In the genomic region with DNA sequence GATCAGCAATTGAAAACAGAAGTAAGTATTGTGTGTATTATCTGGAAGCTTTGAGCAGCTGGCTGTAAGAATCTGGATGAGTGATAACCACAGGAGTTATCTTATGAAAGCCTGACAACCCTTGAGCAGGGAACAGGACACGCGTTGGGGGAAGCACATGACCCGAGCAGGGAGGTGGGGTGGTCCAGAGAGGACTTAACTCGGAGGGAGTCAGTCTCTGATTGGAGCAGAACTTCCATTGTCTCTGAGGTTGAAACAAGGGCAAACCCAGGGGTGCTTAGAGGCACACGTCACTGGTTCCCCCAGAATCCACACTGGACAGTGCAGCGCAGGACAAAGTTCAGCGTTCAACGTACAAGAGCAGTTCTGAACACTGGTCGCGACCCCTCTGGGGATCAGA, we compare ENCODE assay signal across 13 mouse cellular contexts. TPM values are rescaled to one million over a fixed set of nuclear protein-coding genes. Genes with fewer than 3 reads are reported as not detected.
DNase-seq lines count a peak whose midpoint lies in the region; ATAC-seq lines count a peak whose summit lies in the region.
"Had no signal": no experiment of that assay in that cellular context is flagged by ENCODE, and none has a peak within 500 bp of the region (broad histone marks: within the 10 kb centered on the region; RNA-seq: fewer than 3 reads in every experiment).

No protein-coding gene starts in this region.

- H3K4me3 ChIP-seq in heart, embryonic 16.5 days (ENCODE audit: low read length) = no peak overlapping the region
- no peak overlapping the region for H3K4me3 ChIP-seq in embryonic facial prominence, embryonic 15.5 days (replicated peaks)
- H3K4me3 ChIP-seq in intestine, embryonic 15.5 days (replicated peaks) = no peak overlapping the region
- H3K4me3 ChIP-seq: lung, embryonic 15.5 days had no signal

- DNase-seq in heart, postnatal 4 days = no peak
- peak; percentile 19 for DNase-seq in neural tube, embryonic 10.5 days (ENCODE audit: extremely low spot score, low spot score)
- no peak for DNase-seq in left cerebral cortex, postnatal 25 days (ENCODE audit: low spot score in 2 of 2)
- DNase-seq in lung, postnatal 36 days = no peak
- DNase-seq in MN1 (ENCODE audit: low spot score) = no peak
- DNase-seq: cerebellum, adult 11-12 months; kidney, postnatal 25 days had no signal

- H3K27me3 ChIP-seq in heart, embryonic 16.5 days (ENCODE audit: control insufficient read depth, insufficient read depth, low read length) = no peaks in the 10 kb centered on the region
- H3K27me3 ChIP-seq in embryonic facial prominence, embryonic 15.5 days = no peaks in the 10 kb centered on the region
- H3K27me3 ChIP-seq in intestine, embryonic 15.5 days (replicated peaks) = no peaks in the 10 kb centered on the region
- H3K27me3 ChIP-seq: lung, embryonic 15.5 days had no signal

- H3K4me1 ChIP-seq in heart, embryonic 16.5 days (ENCODE audit: control insufficient read depth, insufficient read depth, low read length) = peaks cover 19% of the 10 kb centered on the region
- H3K4me1 ChIP-seq in embryonic facial prominence, embryonic 15.5 days = peaks cover 18% of the 10 kb centered on the region
- no peaks in the 10 kb centered on the region for H3K4me1 ChIP-seq in intestine, embryonic 15.5 days (replicated peaks)

- H3K36me3 ChIP-seq in heart, embryonic 16.5 days (ENCODE audit: control insufficient read depth, insufficient read depth) = no peaks in the 10 kb centered on the region
- H3K36me3 ChIP-seq in embryonic facial prominence, embryonic 15.5 days = no peaks in the 10 kb centered on the region
- H3K36me3 ChIP-seq in intestine, embryonic 15.5 days = no peaks in the 10 kb centered on the region
- H3K36me3 ChIP-seq: lung, embryonic 15.5 days had no signal

- H3K4me2 ChIP-seq in heart, embryonic 16.5 days (ENCODE audit: low read depth, low read length) = peak overlapping the region; percentile 30
- H3K4me2 ChIP-seq in embryonic facial prominence, embryonic 15.5 days (replicated peaks) = peak overlapping the region; percentile 10; the same call in 1 of the 2 replicates
- H3K4me2 ChIP-seq in intestine, embryonic 15.5 days (replicated peaks) = no peak overlapping the region
- H3K4me2 ChIP-seq: lung, embryonic 15.5 days had no signal

- H3K9ac ChIP-seq in heart, embryonic 16.5 days (ENCODE audit: low read length) = peak overlapping the region; percentile 2; the same call in 1 of the 2 replicates
- H3K9ac ChIP-seq in embryonic facial prominence, embryonic 15.5 days = no peak overlapping the region
- H3K9ac ChIP-seq in intestine, embryonic 15.5 days = no peak overlapping the region
- H3K9ac ChIP-seq: lung, embryonic 15.5 days had no signal

- H3K9me3 ChIP-seq in heart, embryonic 16.5 days (replicated peaks; ENCODE audit: control insufficient read depth, low read length) = no peaks in the 10 kb centered on the region
- H3K9me3 ChIP-seq in embryonic facial prominence, embryonic 15.5 days (replicated peaks) = no peaks in the 10 kb centered on the region
- H3K9me3 ChIP-seq in intestine, embryonic 15.5 days = no peaks in the 10 kb centered on the region
- H3K9me3 ChIP-seq: lung, embryonic 15.5 days had no signal

- peak overlapping the region; percentile 15 for H3K27ac ChIP-seq in heart, embryonic 16.5 days (ENCODE audit: low read length)
- H3K27ac ChIP-seq in embryonic facial prominence, embryonic 15.5 days (replicated peaks) = peak overlapping the region; percentile 74
- no peak overlapping the region for H3K27ac ChIP-seq in intestine, embryonic 15.5 days
- H3K27ac ChIP-seq: lung, embryonic 15.5 days had no signal

- 40% methylated on average over 10 of the region's 10 CpGs for WGBS in heart, embryonic 16.5 days
- 49% methylated on average over 10 of the region's 10 CpGs for WGBS in embryonic facial prominence, embryonic 15.5 days
- WGBS in intestine, embryonic 15.5 days = 55% methylated on average over 10 of the region's 10 CpGs

- intact Hi-C loops in left cerebral cortex, postnatal 25 days (cut with DNase I) = no loop called here

- peak; percentile 42 for ATAC-seq in heart, embryonic 16.5 days (replicated peaks; ENCODE audit: extremely low read depth, insufficient read depth, low FRiP score)
- peak; percentile 67; the same call in 1 of the 2 replicates for ATAC-seq in embryonic facial prominence, embryonic 15.5 days (ENCODE audit: insufficient number of reproducible peaks, low FRiP score, low TSS enrichment, low read depth)
- peak; percentile 47; the same call in 1 of the 2 replicates for ATAC-seq in intestine, embryonic 15.5 days

RNA-seq across cellular contexts. Expression of gene Gm3646, which starts 34.1 kb away (rescaled TPM):
- polyA plus RNA-seq in heart, embryonic 16.5 days (2015; fragmentation: Nextera tagmentation; extraction: Ambion mirVana) = 2.7 and 4.4 TPM in 2 replicates
- total RNA-seq in heart, postnatal 4 days (2021) = 1 to 10 TPM; 8.2 to 8.6 TPM
- not detected in 2 replicates for polyA plus RNA-seq in embryonic facial prominence, embryonic 15.5 days (2015; fragmentation: Nextera tagmentation; extraction: Ambion mirVana)
- polyA plus RNA-seq in intestine, embryonic 15.5 days (2015; fragmentation: Nextera tagmentation; extraction: Ambion mirVana) = not detected in 2 replicates
- not detected for total RNA-seq in left cerebral cortex, postnatal 25 days (2021)
- total RNA-seq: gastrocnemius, adult 8-10 months had no signal
- polyA plus RNA-seq: lung, embryonic 15.5 days; stomach, embryonic 14.5 days had no signal
